Mouse (Mus musculus): ENCODE measurements at regions not wholly inside any gene's neighbourhood (a gene's known extent, or its start where the extent isn't known, plus 50 kb on each side); places are given as distances from the start of the nearest gene placed in this dataset.
"Not testable (repeated sequence)": the region's sequence is repeated elsewhere in the genome, so short reads cannot be mapped to it uniquely, and the experiment has no call there.

GRCm38 (mm10) chr1:98665584-98665983 lies 244.7 kb downstream of the Slco6d1 start:
- no peak for DNase-seq (ENCODE audit: extremely low read depth, low read depth)

GRCm38 (mm10) chr1:98667426-98667825 lies 246.5 kb downstream of the Slco6d1 start:
- DNase-seq (ENCODE audit: extremely low read depth, low read depth): not testable (repeated sequence)

- DNase-seq (ENCODE audit: extremely low read depth, low read depth): no peak
Observed at GRCm38 (mm10) chr1:98667887-98668286, 247.0 kb downstream of the Slco6d1 start.

- no peak for DNase-seq (ENCODE audit: extremely low read depth, low read depth)
Observed at GRCm38 (mm10) chr1:98668595-98668994, 247.7 kb downstream of the Slco6d1 start.

- no peak for DNase-seq (ENCODE audit: extremely low read depth, low read depth)
Observed at GRCm38 (mm10) chr1:98678686-98679085, 257.8 kb downstream of the Slco6d1 start.

- no peak for DNase-seq (ENCODE audit: extremely low read depth, low read depth)
Observed at GRCm38 (mm10) chr1:98713809-98714208, 292.9 kb downstream of the Slco6d1 start.

- DNase-seq (ENCODE audit: extremely low read depth, low read depth): no peak
Observed at GRCm38 (mm10) chr1:98714307-98714706, 293.4 kb downstream of the Slco6d1 start.

GRCm38 (mm10) chr1:98720595-98720994 lies 299.7 kb downstream of the Slco6d1 start:
- DNase-seq (ENCODE audit: extremely low read depth, low read depth): no peak

GRCm38 (mm10) chr1:98727354-98728015 lies 306.6 kb downstream of the Slco6d1 start:
- no peak for DNase-seq (ENCODE audit: extremely low read depth, low read depth)

GRCm38 (mm10) chr1:98748886-98749285 lies 328.0 kb downstream of the Slco6d1 start:
- peak; percentile 49 for DNase-seq (ENCODE audit: extremely low read depth, low read depth)

- no peak for DNase-seq (ENCODE audit: extremely low read depth, low read depth)
Observed at GRCm38 (mm10) chr1:98788528-98788927, 367.6 kb downstream of the Slco6d1 start.

GRCm38 (mm10) chr1:98793320-98793719 lies 372.4 kb downstream of the Slco6d1 start:
- DNase-seq (ENCODE audit: extremely low read depth, low read depth): no peak

GRCm38 (mm10) chr1:98812543-98812942 lies 391.6 kb downstream of the Slco6d1 start:
- DNase-seq (ENCODE audit: extremely low read depth, low read depth): no peak

GRCm38 (mm10) chr1:98813990-98814389 lies 393.1 kb downstream of the Slco6d1 start:
- DNase-seq (ENCODE audit: extremely low read depth, low read depth): peak; percentile 56

GRCm38 (mm10) chr1:98818076-98818475 lies 397.2 kb downstream of the Slco6d1 start:
- no peak for DNase-seq (ENCODE audit: extremely low read depth, low read depth)

GRCm38 (mm10) chr1:98860236-98860635 lies 439.3 kb downstream of the Slco6d1 start:
- DNase-seq (ENCODE audit: extremely low read depth, low read depth): no peak

GRCm38 (mm10) chr1:98906260-98906659 lies 485.3 kb downstream of the Slco6d1 start:
- DNase-seq (ENCODE audit: extremely low read depth, low read depth): no peak

- DNase-seq (ENCODE audit: extremely low read depth, low read depth): no peak
Observed at GRCm38 (mm10) chr1:98923043-98923442, 502.1 kb downstream of the Slco6d1 start.

GRCm38 (mm10) chr1:98924933-98925332 lies 504.0 kb downstream of the Slco6d1 start:
- no peak for DNase-seq (ENCODE audit: extremely low read depth, low read depth)

- DNase-seq (ENCODE audit: extremely low read depth, low read depth): no peak
Observed at GRCm38 (mm10) chr1:98930926-98931325, 510.0 kb downstream of the Slco6d1 start.

GRCm38 (mm10) chr1:98932239-98932638 lies 511.3 kb downstream of the Slco6d1 start:
- no peak for DNase-seq (ENCODE audit: extremely low read depth, low read depth)

- DNase-seq (ENCODE audit: extremely low read depth, low read depth): no peak
Observed at GRCm38 (mm10) chr1:98977686-98978085, 556.8 kb downstream of the Slco6d1 start.

Data from MEL-GATA-1-ER (cell line).